Mouse (Mus musculus): ENCODE measurements at regions not wholly inside any gene's neighbourhood (a gene's known extent, or its start where the extent isn't known, plus 50 kb on each side); places are given as distances from the start of the nearest gene placed in this dataset.

DNA sequence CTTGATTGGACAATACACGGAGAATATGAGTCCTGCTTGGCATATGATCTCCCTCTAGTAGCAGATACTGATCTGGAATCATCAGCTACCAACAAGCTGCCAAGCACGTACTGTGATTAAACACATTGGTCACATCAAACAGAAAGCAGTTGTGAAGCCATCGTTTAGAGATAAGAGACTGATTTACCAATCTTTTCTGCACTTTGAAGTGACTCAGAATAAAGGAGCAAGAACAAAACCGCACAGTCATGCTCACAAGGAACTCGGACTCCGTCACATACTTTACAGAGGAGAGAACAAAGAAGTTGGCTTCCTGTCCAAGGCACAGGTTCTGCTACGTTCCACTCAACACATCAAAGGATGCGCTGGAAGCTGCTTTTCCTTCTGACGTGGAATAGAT is 91.1 kb upstream of the Zc3h12c start:
- H3K4me1 ChIP-seq (ENCODE audit: control insufficient read depth in 2 of 2, insufficient read depth in 2 of 2, low read length in 2 of 2): no peaks in the 10 kb centered on the region; a peak in 1 of 4 replicates
- no peaks in the 10 kb centered on the region for H3K36me3 ChIP-seq (ENCODE audit: control insufficient read depth, insufficient read depth, low read length)
- no peak overlapping the region for H3K4me3 ChIP-seq (ENCODE audit: control insufficient read depth in 1 of 2, insufficient read depth in 1 of 2, low read depth in 1 of 2, low read length in 2 of 2)
- H3K9me3 ChIP-seq (ENCODE audit: control insufficient read depth, low read length): no peaks in the 10 kb centered on the region
- no peaks in the 10 kb centered on the region for H3K27me3 ChIP-seq (ENCODE audit: control insufficient read depth, insufficient read depth, low read length)
- no peak for ATAC-seq (ENCODE audit: insufficient number of reproducible peaks, insufficient read depth, low FRiP score, low read depth)
- no peak overlapping the region for H3K4me2 ChIP-seq (ENCODE audit: low read length)
- no peak overlapping the region for H3K9ac ChIP-seq (ENCODE audit: low read length)
- H3K27ac ChIP-seq (replicated peaks in 1 of 2; ENCODE audit: control insufficient read depth in 1 of 2, insufficient read depth in 1 of 2, low read depth in 2 of 2, low read length in 2 of 2): no peak overlapping the region
- WGBS: 43% methylated on average over 9 of the region's 9 CpGs

GRCm38 (mm10) chr9:52255692-52256091 is 87.3 kb upstream of the Zc3h12c start:
- ATAC-seq (ENCODE audit: insufficient number of reproducible peaks, insufficient read depth, low FRiP score, low read depth): no peak
- no peaks in the 10 kb centered on the region; a peak in 1 of 4 replicates for H3K4me1 ChIP-seq (ENCODE audit: control insufficient read depth in 2 of 2, insufficient read depth in 2 of 2, low read length in 2 of 2)
- H3K27me3 ChIP-seq (ENCODE audit: control insufficient read depth, insufficient read depth, low read length): no peaks in the 10 kb centered on the region
- 54% methylated on average over 4 of the region's 4 CpGs for WGBS
- no peaks in the 10 kb centered on the region for H3K9me3 ChIP-seq (ENCODE audit: control insufficient read depth, low read length)
- H3K9ac ChIP-seq (ENCODE audit: low read length): no peak overlapping the region
- H3K4me3 ChIP-seq (ENCODE audit: control insufficient read depth in 1 of 2, insufficient read depth in 1 of 2, low read depth in 1 of 2, low read length in 2 of 2): no peak overlapping the region
- H3K27ac ChIP-seq (replicated peaks in 1 of 2; ENCODE audit: control insufficient read depth in 1 of 2, insufficient read depth in 1 of 2, low read depth in 2 of 2, low read length in 2 of 2): no peak overlapping the region
- no peak overlapping the region for H3K4me2 ChIP-seq (ENCODE audit: low read length)
- no peaks in the 10 kb centered on the region for H3K36me3 ChIP-seq (ENCODE audit: control insufficient read depth, insufficient read depth, low read length)

DNA sequence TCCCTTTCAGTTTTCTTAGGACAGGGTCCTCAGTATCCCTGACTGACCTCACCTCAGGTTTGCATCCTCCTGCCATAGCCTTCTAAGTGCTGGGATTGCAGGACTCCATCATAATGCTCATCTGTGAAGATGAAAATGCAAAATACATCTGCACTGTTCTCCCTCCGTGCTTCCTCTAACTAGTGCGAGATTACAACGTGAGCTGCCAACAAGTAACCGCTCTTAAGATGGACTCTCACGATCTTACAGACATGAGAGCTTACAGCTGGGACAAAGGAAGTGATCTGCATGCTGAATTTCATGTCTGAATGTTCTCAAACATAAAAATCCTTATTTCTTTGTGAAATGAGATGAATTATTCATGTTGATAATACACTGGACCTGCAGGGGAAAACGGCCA is 86.1 kb upstream of the Zc3h12c start:
- H3K27me3 ChIP-seq (ENCODE audit: control insufficient read depth, insufficient read depth, low read length): no peaks in the 10 kb centered on the region
- H3K27ac ChIP-seq (replicated peaks in 1 of 2; ENCODE audit: control insufficient read depth in 1 of 2, insufficient read depth in 1 of 2, low read depth in 2 of 2, low read length in 2 of 2): no peak overlapping the region
- no peak overlapping the region for H3K4me3 ChIP-seq (ENCODE audit: control insufficient read depth in 1 of 2, insufficient read depth in 1 of 2, low read depth in 1 of 2, low read length in 2 of 2)
- H3K9ac ChIP-seq (ENCODE audit: low read length): no peak overlapping the region
- no peaks in the 10 kb centered on the region for H3K36me3 ChIP-seq (ENCODE audit: control insufficient read depth, insufficient read depth, low read length)
- WGBS: 60% methylated on average over 6 of the region's 6 CpGs
- H3K4me2 ChIP-seq (ENCODE audit: low read length): no peak overlapping the region
- H3K4me1 ChIP-seq (ENCODE audit: control insufficient read depth in 2 of 2, insufficient read depth in 2 of 2, low read length in 2 of 2): no peaks in the 10 kb centered on the region; a peak in 1 of 4 replicates
- H3K9me3 ChIP-seq (ENCODE audit: control insufficient read depth, low read length): no peaks in the 10 kb centered on the region
- ATAC-seq (ENCODE audit: insufficient number of reproducible peaks, insufficient read depth, low FRiP score, low read depth): no peak

DNA sequence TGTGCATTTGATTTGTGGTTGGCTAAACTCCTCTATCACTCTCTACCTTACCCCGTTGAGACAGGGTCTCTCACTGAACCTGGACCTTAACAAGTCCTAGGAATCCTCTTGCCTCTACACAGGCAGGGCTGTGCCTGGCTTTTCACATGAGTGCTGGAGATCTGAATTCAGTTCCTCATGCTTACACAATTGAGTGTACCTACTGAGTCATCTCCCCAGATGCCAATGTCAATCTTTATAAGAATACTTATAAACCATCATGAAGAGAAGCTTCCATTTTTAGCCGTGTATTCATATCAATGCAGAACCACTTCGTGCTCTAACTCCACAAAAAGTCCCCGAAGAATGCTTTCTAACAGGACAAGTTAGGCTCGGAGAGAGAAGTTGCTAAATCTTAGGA is 83.1 kb upstream of the Zc3h12c start:
- H3K9ac ChIP-seq (ENCODE audit: low read length): no peak overlapping the region
- no peak for ATAC-seq (ENCODE audit: insufficient number of reproducible peaks, insufficient read depth, low FRiP score, low read depth)
- 77% methylated on average over 5 of the region's 5 CpGs for WGBS
- no peak overlapping the region for H3K4me2 ChIP-seq (ENCODE audit: low read length)
- H3K27me3 ChIP-seq (ENCODE audit: control insufficient read depth, insufficient read depth, low read length): no peaks in the 10 kb centered on the region
- H3K9me3 ChIP-seq (ENCODE audit: control insufficient read depth, low read length): no peaks in the 10 kb centered on the region
- no peak overlapping the region for H3K4me3 ChIP-seq (ENCODE audit: control insufficient read depth in 1 of 2, insufficient read depth in 1 of 2, low read depth in 1 of 2, low read length in 2 of 2)
- H3K27ac ChIP-seq (replicated peaks in 1 of 2; ENCODE audit: control insufficient read depth in 1 of 2, insufficient read depth in 1 of 2, low read depth in 2 of 2, low read length in 2 of 2): no peak overlapping the region
- no peaks in the 10 kb centered on the region for H3K4me1 ChIP-seq (ENCODE audit: control insufficient read depth in 2 of 2, insufficient read depth in 2 of 2, low read length in 2 of 2)
- H3K36me3 ChIP-seq (ENCODE audit: control insufficient read depth, insufficient read depth, low read length): no peaks in the 10 kb centered on the region

GRCm38 (mm10) chr9:52246712-52247111 is 78.3 kb upstream of the Zc3h12c start:
- Histone ChIP-seq H3K27me3 (ENCODE audit: control insufficient read depth, insufficient read depth, low read length) (no peaks in the 10 kb centered on the region), H3K4me2 (ENCODE audit: low read length) (no peak overlapping the region), H3K9ac (ENCODE audit: low read length) (no peak overlapping the region), H3K9me3 (ENCODE audit: control insufficient read depth, low read length) (no peaks in the 10 kb centered on the region), H3K27ac (replicated peaks in 1 of 2; ENCODE audit: control insufficient read depth in 1 of 2, insufficient read depth in 1 of 2, low read depth in 2 of 2, low read length in 2 of 2) (no peak overlapping the region), H3K4me1 (ENCODE audit: control insufficient read depth in 2 of 2, insufficient read depth in 2 of 2, low read length in 2 of 2) (peaks cover 2 to 9% of the 10 kb centered on the region in 2 experiments; a peak in 1 of 4 replicates), H3K4me3 (ENCODE audit: control insufficient read depth in 1 of 2, insufficient read depth in 1 of 2, low read depth in 1 of 2, low read length in 2 of 2) (no peak overlapping the region), H3K36me3 (ENCODE audit: control insufficient read depth, insufficient read depth, low read length) (no peaks in the 10 kb centered on the region)
- WGBS: 85% methylated on average over 1 of the region's 1 CpGs
- ATAC-seq (ENCODE audit: insufficient number of reproducible peaks, insufficient read depth, low FRiP score, low read depth): no peak

DNA sequence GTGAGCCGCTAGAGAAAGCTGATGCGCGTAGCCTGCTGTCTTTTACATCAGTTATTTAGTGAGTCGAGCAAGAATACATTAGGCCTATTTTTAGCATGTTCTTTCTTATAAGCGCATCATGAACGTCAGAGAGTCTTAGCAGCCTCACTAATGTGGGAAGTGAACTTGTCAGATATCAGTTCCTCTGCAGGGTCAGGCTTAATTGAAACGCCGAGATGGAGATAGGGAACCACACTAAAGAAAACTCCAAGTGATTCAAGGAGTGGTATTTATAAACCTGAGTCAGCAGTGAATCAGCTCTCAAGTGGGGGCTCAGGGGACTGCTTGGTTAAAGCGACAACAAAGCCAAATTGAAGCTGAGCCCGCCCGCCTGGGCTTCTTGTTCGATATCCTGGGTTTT is 75.7 kb upstream of the Zc3h12c start:
- no peaks in the 10 kb centered on the region for H3K36me3 ChIP-seq (ENCODE audit: control insufficient read depth, insufficient read depth, low read length)
- no peaks in the 10 kb centered on the region for H3K9me3 ChIP-seq (ENCODE audit: control insufficient read depth, low read length)
- no peak overlapping the region for H3K4me3 ChIP-seq (ENCODE audit: control insufficient read depth in 1 of 2, insufficient read depth in 1 of 2, low read depth in 1 of 2, low read length in 2 of 2)
- H3K9ac ChIP-seq (ENCODE audit: low read length): no peak overlapping the region
- H3K27me3 ChIP-seq (ENCODE audit: control insufficient read depth, insufficient read depth, low read length): no peaks in the 10 kb centered on the region
- H3K27ac ChIP-seq (replicated peaks in 1 of 2; ENCODE audit: control insufficient read depth in 1 of 2, insufficient read depth in 1 of 2, low read depth in 2 of 2, low read length in 2 of 2): no peak overlapping the region
- peak overlapping the region; percentile 26 for H3K4me2 ChIP-seq (ENCODE audit: low read length)
- WGBS: 26% methylated on average over 12 of the region's 12 CpGs
- ATAC-seq (ENCODE audit: insufficient number of reproducible peaks, insufficient read depth, low FRiP score, low read depth): no peak
- peaks cover 2 to 9% of the 10 kb centered on the region in 2 experiments; a peak in 1 of 4 replicates for H3K4me1 ChIP-seq (ENCODE audit: control insufficient read depth in 2 of 2, insufficient read depth in 2 of 2, low read length in 2 of 2)

GRCm38 (mm10) chr9:52243032-52243431 is 74.7 kb upstream of the Zc3h12c start:
- no peaks in the 10 kb centered on the region for H3K27me3 ChIP-seq (ENCODE audit: control insufficient read depth, insufficient read depth, low read length)
- H3K9ac ChIP-seq (ENCODE audit: low read length): no peak overlapping the region
- WGBS: 80% methylated on average over 2 of the region's 2 CpGs
- H3K36me3 ChIP-seq (ENCODE audit: control insufficient read depth, insufficient read depth, low read length): no peaks in the 10 kb centered on the region
- H3K27ac ChIP-seq (replicated peaks in 1 of 2; ENCODE audit: control insufficient read depth in 1 of 2, insufficient read depth in 1 of 2, low read depth in 2 of 2, low read length in 2 of 2): no peak overlapping the region
- peaks cover 2 to 9% of the 10 kb centered on the region in 2 experiments; a peak in 1 of 4 replicates for H3K4me1 ChIP-seq (ENCODE audit: control insufficient read depth in 2 of 2, insufficient read depth in 2 of 2, low read length in 2 of 2)
- H3K4me3 ChIP-seq (ENCODE audit: control insufficient read depth in 1 of 2, insufficient read depth in 1 of 2, low read depth in 1 of 2, low read length in 2 of 2): no peak overlapping the region
- ATAC-seq (ENCODE audit: insufficient number of reproducible peaks, insufficient read depth, low FRiP score, low read depth): no peak
- no peak overlapping the region for H3K4me2 ChIP-seq (ENCODE audit: low read length)
- H3K9me3 ChIP-seq (ENCODE audit: control insufficient read depth, low read length): no peaks in the 10 kb centered on the region

DNA sequence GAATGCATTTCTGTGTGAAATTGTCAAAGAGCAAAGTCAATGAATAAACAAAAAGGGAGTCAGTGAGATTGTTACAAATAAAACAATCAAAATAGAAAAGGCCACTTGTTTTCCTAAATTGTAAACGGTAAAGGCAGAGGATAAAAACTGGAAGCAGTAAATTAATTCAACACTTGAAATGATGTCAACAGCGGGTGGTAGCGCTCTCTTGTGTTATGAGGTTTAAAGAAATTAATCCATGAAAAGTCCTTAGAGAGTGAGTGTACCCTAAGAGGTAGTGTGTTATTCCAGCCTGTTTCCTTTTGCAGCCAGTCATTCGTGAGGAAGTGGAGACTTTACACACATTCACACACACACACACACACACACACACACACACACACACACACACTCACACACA is 73.2 kb upstream of the Zc3h12c start:
- no peak overlapping the region for H3K27ac ChIP-seq (replicated peaks in 1 of 2; ENCODE audit: control insufficient read depth in 1 of 2, insufficient read depth in 1 of 2, low read depth in 2 of 2, low read length in 2 of 2)
- 84% methylated on average over 4 of the region's 4 CpGs for WGBS

More for the DNA sequence above, 73.2 kb upstream of the Zc3h12c start:
- Histone ChIP-seq H3K4me2 (ENCODE audit: low read length) (no peak overlapping the region), H3K4me3 (ENCODE audit: control insufficient read depth in 1 of 2, insufficient read depth in 1 of 2, low read depth in 1 of 2, low read length in 2 of 2) (no peak overlapping the region), H3K27me3 (ENCODE audit: control insufficient read depth, insufficient read depth, low read length) (no peaks in the 10 kb centered on the region), H3K4me1 (ENCODE audit: control insufficient read depth in 2 of 2, insufficient read depth in 2 of 2, low read length in 2 of 2) (peaks cover 2 to 13% of the 10 kb centered on the region in 2 experiments; a peak in 2 of 4 replicates), H3K9me3 (ENCODE audit: control insufficient read depth, low read length) (no peaks in the 10 kb centered on the region), H3K9ac (ENCODE audit: low read length) (no peak overlapping the region), H3K36me3 (ENCODE audit: control insufficient read depth, insufficient read depth, low read length) (no peaks in the 10 kb centered on the region)
- ATAC-seq (ENCODE audit: insufficient number of reproducible peaks, insufficient read depth, low FRiP score, low read depth): no peak
